Mouse (Mus musculus): Measurements from ENCODE around the gene Slc29a1. TPM values are rescaled to one million over a fixed set of nuclear protein-coding genes. Genes with fewer than 3 reads are reported as not detected.
A peak's percentile ranks its signal among the peaks of the same experiment; 100 is the strongest.

Gene Slc29a1
- polyA plus RNA-seq, 1 experiment from 2014 or later: 154 TPM

GRCm38 (mm10) chr17:45547461-45548190 lies 51.8 kb downstream of the Slc29a1 start:
- Histone ChIP-seq H3K9me3 (replicated peaks; ENCODE audit: control insufficient read depth, low read length) (no peaks in the 10 kb centered on the region), H3K4me1 (ENCODE audit: control insufficient read depth, low read depth, low read length) (peaks cover 7% of the 10 kb centered on the region), H3K9ac (ENCODE audit: low read depth, low read length) (no peak overlapping the region), H3K27me3 (ENCODE audit: control insufficient read depth, insufficient read depth, low read depth, low read length) (peaks cover 93% of the 10 kb centered on the region), H3K4me2 (ENCODE audit: low read depth, low read length) (no peak overlapping the region), H3K27ac (ENCODE audit: low read length) (no peak overlapping the region), H3K36me3 (ENCODE audit: control insufficient read depth, insufficient read depth) (no peaks in the 10 kb centered on the region), H3K4me3 (ENCODE audit: low read depth, low read length) (no peak overlapping the region)
- WGBS (ENCODE audit: insufficient replicate concordance): 62% methylated on average over 5 of the region's 5 CpGs
- no peak for ATAC-seq (ENCODE audit: low read depth)

- no peak for ATAC-seq (ENCODE audit: low read depth)
Observed at GRCm38 (mm10) chr17:45546941-45547340, 52.5 kb downstream of the Slc29a1 start.

GRCm38 (mm10) chr17:45545278-45545961 lies 54.0 kb downstream of the Slc29a1 start:
- Histone ChIP-seq H3K4me1 (ENCODE audit: control insufficient read depth, low read depth, low read length) (peaks cover 5% of the 10 kb centered on the region), H3K4me3 (ENCODE audit: low read depth, low read length) (no peak overlapping the region), H3K27ac (ENCODE audit: low read length) (no peak overlapping the region), H3K36me3 (ENCODE audit: control insufficient read depth, insufficient read depth) (no peaks in the 10 kb centered on the region), H3K9me3 (replicated peaks; ENCODE audit: control insufficient read depth, low read length) (no peaks in the 10 kb centered on the region), H3K27me3 (ENCODE audit: control insufficient read depth, insufficient read depth, low read depth, low read length) (peaks cover 91% of the 10 kb centered on the region), H3K9ac (ENCODE audit: low read depth, low read length) (no peak overlapping the region), H3K4me2 (ENCODE audit: low read depth, low read length) (peak overlapping the region; percentile 9; the same call in 1 of the 2 replicates)
- no peak for ATAC-seq (ENCODE audit: low read depth)
- whole genome bisulfite sequencing (ENCODE audit: insufficient replicate concordance): 3% methylated on average over 74 of the region's 74 CpGs

More at GRCm38 (mm10) chr17:45546941-45547340, 52.5 kb downstream of the Slc29a1 start:
- Histone ChIP-seq H3K4me3 (ENCODE audit: low read depth, low read length) (no peak overlapping the region), H3K27ac (ENCODE audit: low read length) (no peak overlapping the region), H3K27me3 (ENCODE audit: control insufficient read depth, insufficient read depth, low read depth, low read length) (peaks cover 97% of the 10 kb centered on the region), H3K4me1 (ENCODE audit: control insufficient read depth, low read depth, low read length) (peaks cover 6% of the 10 kb centered on the region), H3K9me3 (replicated peaks; ENCODE audit: control insufficient read depth, low read length) (no peaks in the 10 kb centered on the region), H3K9ac (ENCODE audit: low read depth, low read length) (no peak overlapping the region), H3K4me2 (ENCODE audit: low read depth, low read length) (no peak overlapping the region), H3K36me3 (ENCODE audit: control insufficient read depth, insufficient read depth) (no peaks in the 10 kb centered on the region)
- WGBS (ENCODE audit: insufficient replicate concordance): 56% methylated on average over 16 of the region's 16 CpGs

- ATAC-seq (ENCODE audit: low read depth): no peak
- Histone ChIP-seq H3K27ac (ENCODE audit: low read length) (no peak overlapping the region), H3K27me3 (ENCODE audit: control insufficient read depth, insufficient read depth, low read depth, low read length) (peaks cover 86% of the 10 kb centered on the region), H3K9me3 (replicated peaks; ENCODE audit: control insufficient read depth, low read length) (no peaks in the 10 kb centered on the region), H3K4me2 (ENCODE audit: low read depth, low read length) (no peak overlapping the region), H3K4me1 (ENCODE audit: control insufficient read depth, low read depth, low read length) (peaks cover 5% of the 10 kb centered on the region), H3K36me3 (ENCODE audit: control insufficient read depth, insufficient read depth) (no peaks in the 10 kb centered on the region), H3K4me3 (ENCODE audit: low read depth, low read length) (no peak overlapping the region), H3K9ac (ENCODE audit: low read depth, low read length) (no peak overlapping the region)
- WGBS (ENCODE audit: insufficient replicate concordance): 2% methylated on average over 46 of the region's 46 CpGs
Observed at GRCm38 (mm10) chr17:45544873-45545277, 54.5 kb downstream of the Slc29a1 start.

- ATAC-seq (ENCODE audit: low read depth): no peak
- H3K9ac ChIP-seq (ENCODE audit: low read depth, low read length): no peak overlapping the region
- H3K9me3 ChIP-seq (replicated peaks; ENCODE audit: control insufficient read depth, low read length): no peaks in the 10 kb centered on the region
- H3K4me1 ChIP-seq (ENCODE audit: control insufficient read depth, low read depth, low read length): peaks cover under 1% of the 10 kb centered on the region
- 5% methylated on average over 24 of the region's 24 CpGs for WGBS (ENCODE audit: insufficient replicate concordance)
- H3K27me3 ChIP-seq (ENCODE audit: control insufficient read depth, insufficient read depth, low read depth, low read length): peaks cover 79% of the 10 kb centered on the region
- H3K27ac ChIP-seq (ENCODE audit: low read length): no peak overlapping the region
- H3K4me2 ChIP-seq (ENCODE audit: low read depth, low read length): no peak overlapping the region
- H3K4me3 ChIP-seq (ENCODE audit: low read depth, low read length): no peak overlapping the region
- no peaks in the 10 kb centered on the region for H3K36me3 ChIP-seq (ENCODE audit: control insufficient read depth, insufficient read depth)
Observed at GRCm38 (mm10) chr17:45544001-45544872, 55.2 kb downstream of the Slc29a1 start.

- Histone ChIP-seq H3K27me3 (ENCODE audit: control insufficient read depth, insufficient read depth, low read depth, low read length) (peaks cover 74% of the 10 kb centered on the region), H3K4me3 (ENCODE audit: low read depth, low read length) (no peak overlapping the region), H3K36me3 (ENCODE audit: control insufficient read depth, insufficient read depth) (no peaks in the 10 kb centered on the region), H3K4me1 (ENCODE audit: control insufficient read depth, low read depth, low read length) (no peaks in the 10 kb centered on the region), H3K9me3 (replicated peaks; ENCODE audit: control insufficient read depth, low read length) (no peaks in the 10 kb centered on the region), H3K4me2 (ENCODE audit: low read depth, low read length) (no peak overlapping the region), H3K27ac (ENCODE audit: low read length) (no peak overlapping the region), H3K9ac (ENCODE audit: low read depth, low read length) (no peak overlapping the region)
- WGBS (ENCODE audit: insufficient replicate concordance): 10% methylated on average over 1 of the region's 1 CpGs
- no peak for ATAC-seq (ENCODE audit: low read depth)
Observed at GRCm38 (mm10) chr17:45543115-45543514, 56.3 kb downstream of the Slc29a1 start.

GRCm38 (mm10) chr17:45542705-45543104 lies 56.7 kb downstream of the Slc29a1 start:
- no peaks in the 10 kb centered on the region for H3K9me3 ChIP-seq (replicated peaks; ENCODE audit: control insufficient read depth, low read length)
- H3K27me3 ChIP-seq (ENCODE audit: control insufficient read depth, insufficient read depth, low read depth, low read length): peaks cover 70% of the 10 kb centered on the region
- H3K4me3 ChIP-seq (ENCODE audit: low read depth, low read length): no peak overlapping the region
- no peak for ATAC-seq (ENCODE audit: low read depth)
- no peak overlapping the region for H3K4me2 ChIP-seq (ENCODE audit: low read depth, low read length)
- no peaks in the 10 kb centered on the region for H3K36me3 ChIP-seq (ENCODE audit: control insufficient read depth, insufficient read depth)
- no peak overlapping the region for H3K27ac ChIP-seq (ENCODE audit: low read length)
- no peak overlapping the region for H3K9ac ChIP-seq (ENCODE audit: low read depth, low read length)
- no peaks in the 10 kb centered on the region for H3K4me1 ChIP-seq (ENCODE audit: control insufficient read depth, low read depth, low read length)
- WGBS (ENCODE audit: insufficient replicate concordance): 54% methylated on average over 2 of the region's 2 CpGs

GRCm38 (mm10) chr17:45542129-45542528 lies 57.3 kb downstream of the Slc29a1 start:
- no peak for ATAC-seq (ENCODE audit: low read depth)
- Histone ChIP-seq H3K4me2 (ENCODE audit: low read depth, low read length) (no peak overlapping the region), H3K27ac (ENCODE audit: low read length) (no peak overlapping the region), H3K27me3 (ENCODE audit: control insufficient read depth, insufficient read depth, low read depth, low read length) (peaks cover 65% of the 10 kb centered on the region), H3K4me1 (ENCODE audit: control insufficient read depth, low read depth, low read length) (no peaks in the 10 kb centered on the region), H3K9me3 (replicated peaks; ENCODE audit: control insufficient read depth, low read length) (no peaks in the 10 kb centered on the region), H3K36me3 (ENCODE audit: control insufficient read depth, insufficient read depth) (no peaks in the 10 kb centered on the region), H3K4me3 (ENCODE audit: low read depth, low read length) (no peak overlapping the region), H3K9ac (ENCODE audit: low read depth, low read length) (no peak overlapping the region)
- WGBS (ENCODE audit: insufficient replicate concordance): 18% methylated on average over 6 of the region's 6 CpGs
